Mouse (Mus musculus) kidney, embryonic 15.5 days (tissue): Measurements from ENCODE around the gene Kcnma1. TPM values are rescaled to one million over a fixed set of nuclear protein-coding genes. Genes with fewer than 3 reads are reported as not detected.

Experiments
- ATAC-seq: fragments of 200-750 bp; cut with Nextera tagmentation; replicated peaks from 2 replicates; pipeline ENCODE4 v1.8.0; 2017; ENCODE audit warnings: moderate TSS enrichment; ENCODE audit not compliant: low FRiP score
- H3K27ac ChIP-seq: fragments of 300-500 bp; sonication (generic); 2 replicates; pipeline ENCODE4 v1.5.1; 2015; ENCODE audit warnings: mild to moderate bottlenecking, inconsistent platforms
- H3K27me3 ChIP-seq: fragments of 300-500 bp; sonication (generic); 2 replicates; pipeline ENCODE4 v1.6.1; 2015; ENCODE audit warnings: inconsistent platforms
- H3K36me3 ChIP-seq: fragments of 300-500 bp; sonication (generic); 2 replicates; pipeline ENCODE4 v1.6.1; 2015; ENCODE audit warnings: inconsistent platforms
- H3K4me1 ChIP-seq: fragments of 300-500 bp; sonication (generic); 2 replicates; pipeline ENCODE4 v1.6.1; 2015; ENCODE audit warnings: inconsistent platforms
- H3K4me2 ChIP-seq: fragments of 300-500 bp; sonication (generic); 2 replicates; pipeline ENCODE4 v1.6.1; 2015; ENCODE audit warnings: moderate library complexity, mild to moderate bottlenecking, inconsistent platforms
- H3K4me3 ChIP-seq: fragments of 300-500 bp; sonication (generic); replicated peaks from 2 replicates; pipeline ENCODE4 v1.5.1; 2015; ENCODE audit warnings: mild to moderate bottlenecking, inconsistent platforms
- H3K9ac ChIP-seq: fragments of 300-500 bp; sonication (generic); 2 replicates; pipeline ENCODE4 v1.6.1; 2015; ENCODE audit warnings: mild to moderate bottlenecking, inconsistent platforms
- H3K9me3 ChIP-seq: fragments of 300-500 bp; sonication (generic); replicated peaks from 2 replicates; pipeline ENCODE4 v1.6.1; 2016; ENCODE audit warnings: inconsistent platforms
- WGBS: fragments of 180-500 bp; shearing (Covaris S2); methylation state at CpG from one replicate; pipeline ENCODE4 v1.1.7; 2015; ENCODE audit warnings: mixed read lengths; 5-methylcytosine and 5-hydroxymethylcytosine counted together
- polyA plus RNA-seq: library from polyadenylated mRNA; unstranded; fragments of >200 nt; fragmentation: Nextera tagmentation; extraction: Ambion mirVana; gene quantifications from 2 replicates; pipeline ENCODE4 v1.2.1, GENCODE M21; 2015

Kcnma1 gene
- polyA plus RNA-seq, 1 experiment from 2014 or later = 2.5 TPM

GRCm38 (mm10) chr14:23806378-23806777 is 207.9 kb downstream of the Kcnma1 start:
- H3K4me1 ChIP-seq = 0 out of 2 replicates have a peak, but pooled peaks cover 2% of the 10 kb centered on the region
- ATAC-seq = no peak
- no peak overlapping the region for H3K4me2 ChIP-seq
- H3K36me3 ChIP-seq = no peaks in the 10 kb centered on the region
- no peak overlapping the region for H3K27ac ChIP-seq
- no peak overlapping the region for H3K9ac ChIP-seq
- H3K4me3 ChIP-seq = no peak overlapping the region
- 20% methylated on average over 2 of the region's 2 CpGs for WGBS
- no peaks in the 10 kb centered on the region for H3K9me3 ChIP-seq
- no peaks in the 10 kb centered on the region for H3K27me3 ChIP-seq

- Histone ChIP-seq H3K9me3 (no peaks in the 10 kb centered on the region), H3K4me3 (no peak overlapping the region), H3K4me2 (no peak overlapping the region), H3K4me1 (no peaks in the 10 kb centered on the region), H3K27ac (no peak overlapping the region), H3K27me3 (no peaks in the 10 kb centered on the region), H3K36me3 (no peaks in the 10 kb centered on the region), H3K9ac (no peak overlapping the region)
- no peak for ATAC-seq
- 92% methylated on average over 7 of the region's 7 CpGs for WGBS
Observed at GRCm38 (mm10) chr14:23796878-23797277, 217.4 kb downstream of the Kcnma1 start.

- no peaks in the 10 kb centered on the region for H3K36me3 ChIP-seq
Observed at GRCm38 (mm10) chr14:23792674-23793073, 221.6 kb downstream of the Kcnma1 start.

GRCm38 (mm10) chr14:23792076-23792475 is 222.2 kb downstream of the Kcnma1 start:
- H3K27me3 ChIP-seq = no peaks in the 10 kb centered on the region
- peaks cover 11% of the 10 kb centered on the region for H3K4me1 ChIP-seq
- no peak overlapping the region for H3K9ac ChIP-seq
- ATAC-seq = no peak
- H3K4me2 ChIP-seq = no peak overlapping the region
- no peaks in the 10 kb centered on the region for H3K36me3 ChIP-seq
- H3K4me3 ChIP-seq = no peak overlapping the region
- 68% methylated on average over 3 of the region's 3 CpGs for WGBS
- no peak overlapping the region for H3K27ac ChIP-seq
- no peaks in the 10 kb centered on the region for H3K9me3 ChIP-seq

More at GRCm38 (mm10) chr14:23792674-23793073, 221.6 kb downstream of the Kcnma1 start:
- Histone ChIP-seq H3K4me2 (no peak overlapping the region), H3K9me3 (no peaks in the 10 kb centered on the region), H3K4me1 (peaks cover 5% of the 10 kb centered on the region; the same call in 1 of the 2 replicates), H3K4me3 (no peak overlapping the region), H3K9ac (no peak overlapping the region), H3K27me3 (no peaks in the 10 kb centered on the region), H3K27ac (no peak overlapping the region)
- WGBS = 69% methylated on average over 3 of the region's 3 CpGs
- ATAC-seq = no peak

GRCm38 (mm10) chr14:23791261-23791691 is 223.0 kb downstream of the Kcnma1 start:
- WGBS = 51% methylated on average over 13 of the region's 13 CpGs

DNA sequence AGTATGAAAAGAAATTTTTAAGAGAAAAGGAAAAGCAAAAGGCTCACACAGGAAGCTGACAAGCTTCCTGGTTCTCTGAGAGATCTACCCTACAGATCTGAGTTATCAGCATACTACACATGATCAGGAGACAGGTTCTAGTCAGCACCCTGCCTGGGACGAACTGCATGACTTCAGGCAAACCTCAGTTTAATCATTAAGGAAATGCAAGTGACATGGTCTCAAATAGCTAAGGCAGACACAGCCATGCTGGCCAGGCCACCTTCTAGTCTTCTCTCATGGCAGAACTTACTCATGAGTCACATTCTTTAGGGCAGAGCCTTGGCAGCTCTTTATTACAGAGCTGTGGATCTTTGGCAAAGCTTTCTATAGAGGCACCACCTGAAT is 227.6 kb downstream of the Kcnma1 start:
- Histone ChIP-seq H3K4me1 (peaks cover 26% of the 10 kb centered on the region), H3K9me3 (no peaks in the 10 kb centered on the region), H3K4me2 (0 out of 2 replicates have a peak overlapping the region, but pooled peaks have one; percentile 35), H3K36me3 (no peaks in the 10 kb centered on the region), H3K27me3 (no peaks in the 10 kb centered on the region), H3K9ac (no peak overlapping the region), H3K4me3 (no peak overlapping the region), H3K27ac (peak overlapping the region; percentile 79)
- 29% methylated on average over 1 of the region's 1 CpGs for WGBS
- ATAC-seq = 0 out of 2 replicates have a peak, but pooled peaks have one; percentile 54

More at GRCm38 (mm10) chr14:23791261-23791691, 223.0 kb downstream of the Kcnma1 start:
- no peaks in the 10 kb centered on the region for H3K36me3 ChIP-seq
- H3K4me2 ChIP-seq = no peak overlapping the region
- H3K4me3 ChIP-seq = no peak overlapping the region
- ATAC-seq = no peak
- no peaks in the 10 kb centered on the region for H3K27me3 ChIP-seq
- no peaks in the 10 kb centered on the region for H3K9me3 ChIP-seq
- peaks cover 18% of the 10 kb centered on the region for H3K4me1 ChIP-seq
- H3K27ac ChIP-seq = no peak overlapping the region
- no peak overlapping the region for H3K9ac ChIP-seq

- H3K27me3 ChIP-seq = no peaks in the 10 kb centered on the region
- WGBS = 33% methylated on average over 10 of the region's 10 CpGs
- H3K9ac ChIP-seq = no peak overlapping the region
- no peaks in the 10 kb centered on the region for H3K9me3 ChIP-seq
- no peak overlapping the region for H3K4me3 ChIP-seq
- H3K4me2 ChIP-seq = peak overlapping the region; percentile 35; the same call in 1 of the 2 replicates
- H3K4me1 ChIP-seq = peaks cover 23% of the 10 kb centered on the region
- H3K36me3 ChIP-seq = no peaks in the 10 kb centered on the region
- no peak for ATAC-seq
- H3K27ac ChIP-seq = peak overlapping the region; percentile 79
Observed at GRCm38 (mm10) chr14:23785921-23786686, 228.2 kb downstream of the Kcnma1 start.

DNA sequence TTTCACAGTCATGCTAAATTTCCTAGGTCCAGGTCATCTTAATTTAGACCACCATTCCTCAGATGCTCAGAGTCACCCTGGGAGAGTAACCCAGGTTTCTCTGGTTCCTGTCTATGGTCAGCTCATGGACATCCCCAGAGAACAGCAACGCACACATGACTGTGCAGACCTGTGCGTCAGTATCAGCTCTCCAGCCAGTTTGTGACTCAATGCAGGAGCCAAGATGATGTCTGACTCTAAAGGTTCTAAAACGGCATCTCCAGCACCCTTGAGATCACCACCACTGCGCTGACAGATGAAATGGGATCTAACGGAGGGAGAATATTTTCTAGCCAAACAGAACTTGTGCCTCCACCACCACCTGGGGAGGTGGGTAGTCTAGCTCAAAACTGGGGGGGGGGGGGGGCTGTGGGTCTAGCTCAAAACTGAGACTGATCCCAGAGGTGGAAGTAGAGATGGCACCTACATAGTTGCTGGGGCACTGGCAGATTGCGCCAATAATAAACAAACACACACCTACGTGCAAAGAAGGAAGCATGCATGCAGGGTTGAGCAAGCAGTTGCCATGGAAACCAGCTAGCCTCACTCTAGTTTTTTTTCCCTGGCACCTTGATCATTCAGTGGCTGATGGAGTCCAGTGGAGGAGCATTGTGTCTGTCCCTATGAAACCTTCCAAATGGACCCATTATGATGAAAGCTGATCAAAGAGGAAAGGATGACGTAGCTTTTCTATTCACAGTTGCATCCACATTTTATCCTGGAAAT is 231.3 kb downstream of the Kcnma1 start:
- Histone ChIP-seq H3K9ac (no peak overlapping the region), H3K36me3 (no peaks in the 10 kb centered on the region), H3K4me2 (no peak overlapping the region), H3K4me3 (no peak overlapping the region), H3K4me1 (peaks cover 23% of the 10 kb centered on the region), H3K27ac (no peak overlapping the region), H3K27me3 (no peaks in the 10 kb centered on the region), H3K9me3 (no peaks in the 10 kb centered on the region)
- 69% methylated on average over 8 of the region's 8 CpGs for WGBS
- ATAC-seq = no peak

- 76% methylated on average over 2 of the region's 2 CpGs for WGBS
- no peak overlapping the region for H3K9ac ChIP-seq
- H3K9me3 ChIP-seq = no peaks in the 10 kb centered on the region
- no peaks in the 10 kb centered on the region for H3K27me3 ChIP-seq
- no peak overlapping the region for H3K27ac ChIP-seq
- no peaks in the 10 kb centered on the region for H3K36me3 ChIP-seq
- ATAC-seq = no peak
- no peak overlapping the region for H3K4me3 ChIP-seq
- H3K4me1 ChIP-seq = no peaks in the 10 kb centered on the region
- no peak overlapping the region for H3K4me2 ChIP-seq
Observed at GRCm38 (mm10) chr14:23774542-23774941, 239.7 kb downstream of the Kcnma1 start.

DNA sequence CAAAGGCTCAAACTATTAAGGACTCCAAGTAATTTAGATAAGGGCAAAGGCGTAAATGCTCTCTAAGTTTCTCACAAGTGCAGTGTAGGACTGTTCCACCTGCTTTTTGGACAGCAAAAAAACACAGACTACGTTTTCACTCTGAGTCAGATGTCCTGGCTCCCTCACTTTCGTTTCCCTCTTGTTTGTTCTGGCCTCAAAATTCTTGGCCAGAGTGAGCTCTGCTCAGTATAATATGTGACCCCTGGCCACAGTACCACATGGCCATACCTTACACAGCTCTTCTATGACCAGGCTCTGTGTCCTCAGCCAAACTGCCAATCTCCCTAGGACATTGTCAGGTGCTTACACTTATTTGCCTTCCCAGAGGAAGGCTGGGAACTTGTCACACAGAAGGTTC is 241.6 kb downstream of the Kcnma1 start:
- Histone ChIP-seq H3K4me2 (no peak overlapping the region), H3K9me3 (no peaks in the 10 kb centered on the region), H3K27me3 (no peaks in the 10 kb centered on the region), H3K27ac (no peak overlapping the region), H3K9ac (no peak overlapping the region), H3K4me1 (no peaks in the 10 kb centered on the region), H3K4me3 (no peak overlapping the region), H3K36me3 (no peaks in the 10 kb centered on the region)
- 66% methylated on average over 3 of the region's 3 CpGs for WGBS
- no peak for ATAC-seq

DNA sequence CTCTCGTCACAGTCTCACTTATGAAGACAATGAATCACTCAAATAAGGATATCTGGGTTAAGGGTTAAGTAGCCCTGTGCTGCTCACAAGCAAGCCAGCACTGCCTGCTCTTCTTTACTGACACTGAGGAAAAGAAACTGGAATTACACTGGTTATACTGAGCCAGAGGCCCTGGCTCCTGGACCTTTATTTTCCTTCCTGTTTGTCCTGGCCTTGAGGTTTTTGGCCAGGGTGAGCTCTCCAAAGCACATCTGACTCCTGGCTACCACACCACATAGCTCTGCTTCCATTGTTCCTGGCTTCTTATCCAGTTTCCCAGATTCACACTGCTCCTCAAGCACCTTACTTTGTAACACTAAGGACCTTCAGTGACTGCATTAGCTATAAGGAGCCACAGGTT is 242.5 kb downstream of the Kcnma1 start:
- Histone ChIP-seq H3K27me3 (no peaks in the 10 kb centered on the region), H3K9me3 (no peaks in the 10 kb centered on the region), H3K27ac (no peak overlapping the region), H3K4me2 (no peak overlapping the region), H3K9ac (no peak overlapping the region), H3K36me3 (no peaks in the 10 kb centered on the region), H3K4me1 (no peaks in the 10 kb centered on the region), H3K4me3 (no peak overlapping the region)
- WGBS = 59% methylated on average over 1 of the region's 1 CpGs
- no peak for ATAC-seq

DNA sequence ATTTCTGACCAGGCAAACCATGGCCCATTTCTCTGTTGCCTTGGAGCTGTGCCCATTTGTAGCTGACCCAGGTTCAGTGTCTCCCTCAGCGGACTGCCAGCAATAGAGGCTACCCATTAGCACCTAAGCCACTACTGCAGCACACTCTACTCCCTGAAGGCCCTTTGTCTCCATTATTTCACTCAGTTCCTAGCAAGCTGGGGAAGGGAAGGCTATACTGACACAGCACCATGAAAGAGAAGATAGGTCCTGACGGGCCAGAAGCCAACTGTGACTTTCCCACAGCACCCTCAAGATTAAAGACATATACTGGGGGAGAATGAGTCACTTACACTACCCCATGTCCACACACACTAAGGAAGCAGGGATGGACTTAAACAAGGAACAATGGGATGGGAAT is 251.8 kb downstream of the Kcnma1 start:
- H3K9ac ChIP-seq = no peak overlapping the region
- H3K9me3 ChIP-seq = no peaks in the 10 kb centered on the region
- no peaks in the 10 kb centered on the region for H3K27me3 ChIP-seq
- H3K36me3 ChIP-seq = no peaks in the 10 kb centered on the region
- H3K4me2 ChIP-seq = no peak overlapping the region
- no peak overlapping the region for H3K4me3 ChIP-seq
- no peaks in the 10 kb centered on the region for H3K4me1 ChIP-seq
- WGBS = 81% methylated on average over 2 of the region's 2 CpGs
- ATAC-seq = no peak
- H3K27ac ChIP-seq = no peak overlapping the region
